Comparison of ENCODE assay signal across 20 mouse cellular contexts in the genomic region with DNA sequence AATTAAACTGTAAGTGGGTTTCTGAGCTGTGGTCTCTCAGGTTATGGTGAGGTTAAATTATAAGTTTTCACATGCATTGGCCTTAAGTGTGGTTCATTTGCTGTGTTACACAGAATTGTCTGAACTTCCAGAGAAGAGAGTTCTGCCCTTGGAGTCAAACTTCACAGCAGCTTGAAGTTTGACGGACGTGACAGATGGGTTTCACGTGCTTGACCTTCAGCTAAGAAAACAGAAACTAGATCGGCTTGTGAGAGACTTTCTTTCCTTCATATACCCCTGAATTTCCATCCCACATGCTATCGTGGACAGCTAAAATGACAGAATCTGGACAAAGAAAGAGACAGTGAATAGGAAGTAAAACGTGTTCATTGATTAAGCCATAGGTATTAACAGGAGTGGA.
DNase-seq lines count a peak whose midpoint lies in the region; ATAC-seq and TF ChIP-seq lines count a peak whose summit lies in the region.
"Had no signal": no experiment of that assay in that cellular context is flagged by ENCODE, and none has a peak within 500 bp of the region (broad histone marks: within the 10 kb centered on the region; RNA-seq: fewer than 3 reads in every experiment).

No protein-coding gene starts in this region.

- no peaks in the 10 kb centered on the region for H3K9me3 ChIP-seq in hindbrain, embryonic 11.5 days (ENCODE audit: control insufficient read depth, low read length)
- H3K9me3 ChIP-seq in hindbrain, postnatal 0 days (ENCODE audit: low read length) = no peaks in the 10 kb centered on the region
- H3K9me3 ChIP-seq in embryonic facial prominence, embryonic 10.5 days = no peaks in the 10 kb centered on the region
- H3K9me3 ChIP-seq: forebrain, embryonic 15.5 days; heart, embryonic 12.5 days; hindbrain, embryonic 12.5 days had no signal

- DNase-seq in embryo, embryonic 10 days (ENCODE audit: low spot score) = peak; percentile 21
- no peak for DNase-seq in embryo, embryonic 9.5 days (ENCODE audit: extremely low spot score)
- peak; percentile 2 for DNase-seq in hindbrain, embryonic 11.5 days (ENCODE audit: low spot score)
- DNase-seq in hindbrain, postnatal 0 days (ENCODE audit: low spot score) = no peak
- DNase-seq in embryonic facial prominence, embryonic 10.5 days (ENCODE audit: low spot score) = peak; percentile 11
- peak; percentile 17 for DNase-seq in skeletal muscle tissue, adult 2 months (ENCODE audit: low read depth, low spot score)
- DNase-seq in layer of hippocampus, adult 9-10 months (ENCODE audit: low spot score) = no peak
- no peak for DNase-seq in left cerebral cortex, adult 11 months (ENCODE audit: low spot score)
- DNase-seq: adrenal gland, adult 2 months; adrenal gland, postnatal 25 days; cerebellum, adult 18-20 months; cerebellum, adult 9-11 months; cerebellum, postnatal 36 days; heart, postnatal 36 days; kidney, adult 11 months had no signal

- no peaks in the 10 kb centered on the region for H3K27me3 ChIP-seq in hindbrain, embryonic 11.5 days (ENCODE audit: control insufficient read depth, insufficient read depth, low read length)
- H3K27me3 ChIP-seq in hindbrain, postnatal 0 days (ENCODE audit: insufficient read depth, low read length) = no peaks in the 10 kb centered on the region
- no peaks in the 10 kb centered on the region for H3K27me3 ChIP-seq in embryonic facial prominence, embryonic 10.5 days (replicated peaks; ENCODE audit: low read depth, poor library complexity, severe bottlenecking)
- H3K27me3 ChIP-seq: forebrain, embryonic 15.5 days; heart, embryonic 12.5 days; hindbrain, embryonic 12.5 days had no signal

- no peaks in the 10 kb centered on the region for H3K36me3 ChIP-seq in hindbrain, embryonic 11.5 days (ENCODE audit: control insufficient read depth, insufficient read depth, low read length)
- no peaks in the 10 kb centered on the region for H3K36me3 ChIP-seq in hindbrain, postnatal 0 days (ENCODE audit: insufficient read depth, low read length)
- H3K36me3 ChIP-seq in embryonic facial prominence, embryonic 10.5 days (replicated peaks) = no peaks in the 10 kb centered on the region
- H3K36me3 ChIP-seq: forebrain, embryonic 15.5 days; heart, embryonic 12.5 days; hindbrain, embryonic 12.5 days had no signal

- H3K27ac ChIP-seq in hindbrain, embryonic 11.5 days (ENCODE audit: low read depth, low read length) = no peak overlapping the region
- H3K27ac ChIP-seq in hindbrain, postnatal 0 days = no peak overlapping the region
- H3K27ac ChIP-seq in embryonic facial prominence, embryonic 10.5 days (replicated peaks) = no peak overlapping the region
- H3K27ac ChIP-seq: forebrain, embryonic 15.5 days; hindbrain, embryonic 12.5 days had no signal

- no peaks in the 10 kb centered on the region for H3K4me1 ChIP-seq in hindbrain, embryonic 11.5 days (replicated peaks; ENCODE audit: control insufficient read depth, insufficient read depth, low read length)
- no peaks in the 10 kb centered on the region for H3K4me1 ChIP-seq in hindbrain, postnatal 0 days (ENCODE audit: insufficient read depth, low read length)
- H3K4me1 ChIP-seq in embryonic facial prominence, embryonic 10.5 days = 0 out of 2 replicates have a peak, but pooled peaks cover 3% of the 10 kb centered on the region
- H3K4me1 ChIP-seq: forebrain, embryonic 15.5 days; heart, embryonic 12.5 days; hindbrain, embryonic 12.5 days had no signal

- 64% methylated on average over 6 of the region's 6 CpGs for WGBS in hindbrain, embryonic 11.5 days
- WGBS in hindbrain, postnatal 0 days = 73% methylated on average over 6 of the region's 6 CpGs
- WGBS in embryonic facial prominence, embryonic 10.5 days = 51% methylated on average over 6 of the region's 6 CpGs

- no peak for TF ChIP-seq CTCF in hindbrain, postnatal 0 days (IDR thresholded peaks at IDR 0.05; ENCODE audit: low read depth)

- no peak for ATAC-seq in hindbrain, embryonic 11.5 days (ENCODE audit: low FRiP score)
- ATAC-seq in hindbrain, postnatal 0 days = no peak
- ATAC-seq: forebrain, embryonic 15.5 days; hindbrain, embryonic 16.5 days; Patski had no signal

- no peak overlapping the region for H3K4me2 ChIP-seq in hindbrain, embryonic 11.5 days (replicated peaks; ENCODE audit: low read depth, low read length)
- H3K4me2 ChIP-seq in hindbrain, postnatal 0 days (ENCODE audit: low read depth, low read length) = no peak overlapping the region
- H3K4me2 ChIP-seq: forebrain, embryonic 15.5 days; heart, embryonic 12.5 days; hindbrain, embryonic 12.5 days had no signal

- no peak overlapping the region for H3K4me3 ChIP-seq in hindbrain, embryonic 11.5 days (ENCODE audit: low read depth, low read length)
- no peak overlapping the region for H3K4me3 ChIP-seq in hindbrain, postnatal 0 days (ENCODE audit: low read length)
- H3K4me3 ChIP-seq in embryonic facial prominence, embryonic 10.5 days = no peak overlapping the region
- H3K4me3 ChIP-seq: forebrain, embryonic 15.5 days; heart, embryonic 12.5 days; hindbrain, embryonic 12.5 days had no signal

- no peak overlapping the region for H3K9ac ChIP-seq in hindbrain, embryonic 11.5 days (ENCODE audit: low read depth, low read length)
- H3K9ac ChIP-seq in hindbrain, postnatal 0 days (replicated peaks; ENCODE audit: low read length) = no peak overlapping the region
- H3K9ac ChIP-seq: forebrain, embryonic 15.5 days; heart, embryonic 12.5 days; hindbrain, embryonic 12.5 days had no signal

Comparison
In these comparisons a context has a peak if more than half of its experiments do, and no peak if none do; other contexts are left out.
1. DNase-seq: peak in embryo, embryonic 10 days (single experiment), hindbrain, embryonic 11.5 days (single experiment), embryonic facial prominence, embryonic 10.5 days (single experiment) and skeletal muscle tissue, adult 2 months (single experiment); none in embryo, embryonic 9.5 days (single experiment), hindbrain, postnatal 0 days (single experiment), layer of hippocampus, adult 9-10 months (single experiment) and left cerebral cortex, adult 11 months (single experiment).